ENCODE assay signal across 17 mouse cellular contexts in genomic region chr9:49125706-49126105, GRCm38 (mm10). TPM values are rescaled to one million over a fixed set of nuclear protein-coding genes. Genes with fewer than 3 reads are reported as not detected.
"Had no signal": no experiment of that assay in that cellular context is flagged by ENCODE, and none has a peak within 500 bp of the region (broad histone marks: within the 10 kb centered on the region; RNA-seq: fewer than 3 reads in every experiment).

No protein-coding gene starts in this region.

- H3K4me1 ChIP-seq: lung, embryonic 15.5 days; megakaryocyte, embryonic 14.5 days; midbrain, embryonic 15.5 days; stomach, embryonic 15.5 days had no signal

- H3K27me3 ChIP-seq: lung, embryonic 15.5 days; megakaryocyte, embryonic 14.5 days; midbrain, embryonic 15.5 days; neural tube, embryonic 12.5 days; stomach, embryonic 15.5 days had no signal

- H3K4me2 ChIP-seq: lung, embryonic 15.5 days; midbrain, embryonic 12.5 days; midbrain, embryonic 15.5 days; neural tube, embryonic 12.5 days; stomach, embryonic 15.5 days had no signal

- H3K9ac ChIP-seq: liver, postnatal 0 days; lung, embryonic 15.5 days; midbrain, embryonic 12.5 days; midbrain, embryonic 15.5 days; neural tube, embryonic 12.5 days; stomach, embryonic 15.5 days had no signal

- ATAC-seq: liver, postnatal 0 days; lung, postnatal 0 days; midbrain, embryonic 15.5 days had no signal

- H3K36me3 ChIP-seq: lung, embryonic 15.5 days; midbrain, embryonic 12.5 days; midbrain, embryonic 15.5 days; neural tube, embryonic 12.5 days; stomach, embryonic 15.5 days had no signal

- H3K4me3 ChIP-seq: lung, embryonic 15.5 days; megakaryocyte, embryonic 14.5 days; midbrain, embryonic 12.5 days; midbrain, embryonic 15.5 days; neural tube, embryonic 12.5 days; stomach, embryonic 15.5 days had no signal

- DNase-seq: liver, postnatal 0 days; lung, adult 2 months; lung, postnatal 14 days; lung, postnatal 36 days; right cerebral cortex, postnatal 14 days; thymus, adult 2 months; thymus, postnatal 25 days; thymus, postnatal 4 days had no signal

- H3K27ac ChIP-seq: lung, embryonic 15.5 days; macrophage; midbrain, embryonic 12.5 days; midbrain, embryonic 15.5 days; neural tube, embryonic 12.5 days; stomach, embryonic 15.5 days; stomach, postnatal 0 days had no signal

- H3K9me3 ChIP-seq: lung, embryonic 15.5 days; midbrain, embryonic 12.5 days; midbrain, embryonic 15.5 days; neural tube, embryonic 12.5 days; stomach, embryonic 15.5 days had no signal

RNA-seq across cellular contexts. Expression of gene Tmprss5, which starts 44.6 kb away (rescaled TPM):
- polyA plus RNA-seq: liver, postnatal 0 days; macrophage had no signal
